Mouse (Mus musculus) heart, embryonic 14.5 days (tissue): ENCODE results near the gene Ren1. TPM values are rescaled to one million over a fixed set of nuclear protein-coding genes. Genes with fewer than 3 reads are reported as not detected.
"Not testable (repeated sequence)": the region's sequence is repeated elsewhere in the genome, so short reads cannot be mapped to it uniquely, and the experiment has no call there.

Experiments
- ATAC-seq: fragments of 200-750 bp; cut with Nextera tagmentation; 2 replicates; pipeline ENCODE4 v1.8.0; 2017; ENCODE audit warnings: low read depth, moderate TSS enrichment; ENCODE audit not compliant: insufficient number of reproducible peaks, insufficient read depth, low FRiP score
- H3K27ac ChIP-seq, 2 experiments: fragments of 200-500 bp in 1 of 2; fragments of 300-500 bp in 1 of 2; sonication (generic) in 1 of 2; replicated peaks in 1 of 2; 2 replicates each; pipeline ENCODE4 v1.5.1; 2012 to 2014; ENCODE audit warnings: low read depth in 2 of 2, low read length in 2 of 2, control low read depth in 1 of 2, mild to moderate bottlenecking in 1 of 2, mixed read lengths in 1 of 2; ENCODE audit not compliant: control insufficient read depth in 1 of 2, insufficient read depth in 1 of 2
- H3K27me3 ChIP-seq: fragments of 300-500 bp; sonication (generic); 2 replicates; pipeline ENCODE4 v1.6.1; 2014; ENCODE audit warnings: mild to moderate bottlenecking, low read length, control low read depth; ENCODE audit not compliant: control insufficient read depth, insufficient read depth
- H3K36me3 ChIP-seq: fragments of 300-500 bp; sonication (generic); 2 replicates; pipeline ENCODE4 v1.6.1; 2014; ENCODE audit warnings: mild to moderate bottlenecking, control low read depth, low read length, mixed read lengths; ENCODE audit not compliant: control insufficient read depth, insufficient read depth
- H3K4me1 ChIP-seq, 2 experiments: fragments of 200-500 bp in 1 of 2; fragments of 300-500 bp in 1 of 2; sonication (generic) in 1 of 2; 2 replicates each; pipeline ENCODE4 v1.6.1; 2012 to 2014; ENCODE audit warnings: low read length in 2 of 2, control low read depth in 1 of 2, mixed read lengths in 1 of 2; ENCODE audit not compliant: control insufficient read depth in 2 of 2, insufficient read depth in 2 of 2
- H3K4me2 ChIP-seq: fragments of 300-500 bp; sonication (generic); 2 replicates; pipeline ENCODE4 v1.6.1; 2014; ENCODE audit warnings: mild to moderate bottlenecking, low read length
- H3K4me3 ChIP-seq, 2 experiments: fragments of 200-500 bp in 1 of 2; fragments of 300-500 bp in 1 of 2; sonication (generic) in 1 of 2; 2 replicates each; pipeline ENCODE4 v1.5.1; 2012 to 2014; ENCODE audit warnings: low read length in 2 of 2, mild to moderate bottlenecking in 2 of 2, control low read depth in 1 of 2, low read depth in 1 of 2, moderate library complexity in 1 of 2; ENCODE audit not compliant: control insufficient read depth in 1 of 2, insufficient read depth in 1 of 2
- H3K9ac ChIP-seq: fragments of 300-500 bp; sonication (generic); 2 replicates; pipeline ENCODE4 v1.6.1; 2014; ENCODE audit warnings: mild to moderate bottlenecking, low read length
- H3K9me3 ChIP-seq: fragments of 300-500 bp; sonication (generic); 2 replicates; pipeline ENCODE4 v1.6.1; 2016; ENCODE audit warnings: low read length, control low read depth; ENCODE audit not compliant: control insufficient read depth
- WGBS: fragments of 180-500 bp; shearing (Covaris S2); extraction: QIAGEN DNeasy Blood & Tissue Kit; methylation state at CpG from one replicate; pipeline ENCODE4 v1.1.7; 2014; 5-methylcytosine and 5-hydroxymethylcytosine counted together
- polyA plus RNA-seq: library from polyadenylated mRNA; unstranded; fragments of >200 nt; fragmentation: Nextera tagmentation; extraction: Ambion mirVana; gene quantifications from 2 replicates; pipeline ENCODE4 v1.2.1, GENCODE M21; 2014

The Ren1 gene
- polyA plus RNA-seq, 1 experiment from 2014 or later: not detected

DNA sequence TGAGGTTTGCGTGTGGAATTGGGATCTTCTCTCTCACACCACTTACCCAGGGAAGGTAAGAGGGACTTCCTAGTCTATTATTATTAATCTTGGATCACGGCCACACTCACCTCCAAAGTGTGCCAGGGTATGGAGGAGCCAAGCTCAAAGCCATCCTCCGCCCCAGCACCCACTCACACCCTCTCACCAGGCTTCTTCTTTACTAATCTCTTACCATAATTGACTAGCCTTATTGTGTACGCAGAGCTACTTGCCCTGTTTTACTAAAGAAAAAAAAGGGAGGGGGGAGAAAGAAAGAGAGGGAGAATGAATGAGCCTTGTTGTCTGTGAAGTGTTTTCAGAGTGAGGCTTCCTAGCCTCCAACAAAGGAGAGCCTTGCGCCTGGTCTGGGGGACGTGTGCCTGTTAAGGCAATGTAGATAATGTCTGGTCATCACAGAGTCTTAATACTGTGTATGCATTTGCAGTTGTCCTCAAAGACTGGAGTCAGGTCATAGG is 22.0 kb upstream of the Ren1 start:
- H3K27ac ChIP-seq: no peak overlapping the region
- 79% methylated on average over 6 of the region's 6 CpGs for WGBS
- H3K9ac ChIP-seq: no peak overlapping the region
- no peaks in the 10 kb centered on the region for H3K9me3 ChIP-seq
- no peaks in the 10 kb centered on the region for H3K36me3 ChIP-seq
- no peak overlapping the region for H3K4me2 ChIP-seq
- H3K4me1 ChIP-seq: peaks cover 4 to 6% of the 10 kb centered on the region in 2 experiments; a peak in 1 of 4 replicates
- no peak for ATAC-seq
- H3K4me3 ChIP-seq: no peak overlapping the region
- peaks cover 33% of the 10 kb centered on the region for H3K27me3 ChIP-seq

DNA sequence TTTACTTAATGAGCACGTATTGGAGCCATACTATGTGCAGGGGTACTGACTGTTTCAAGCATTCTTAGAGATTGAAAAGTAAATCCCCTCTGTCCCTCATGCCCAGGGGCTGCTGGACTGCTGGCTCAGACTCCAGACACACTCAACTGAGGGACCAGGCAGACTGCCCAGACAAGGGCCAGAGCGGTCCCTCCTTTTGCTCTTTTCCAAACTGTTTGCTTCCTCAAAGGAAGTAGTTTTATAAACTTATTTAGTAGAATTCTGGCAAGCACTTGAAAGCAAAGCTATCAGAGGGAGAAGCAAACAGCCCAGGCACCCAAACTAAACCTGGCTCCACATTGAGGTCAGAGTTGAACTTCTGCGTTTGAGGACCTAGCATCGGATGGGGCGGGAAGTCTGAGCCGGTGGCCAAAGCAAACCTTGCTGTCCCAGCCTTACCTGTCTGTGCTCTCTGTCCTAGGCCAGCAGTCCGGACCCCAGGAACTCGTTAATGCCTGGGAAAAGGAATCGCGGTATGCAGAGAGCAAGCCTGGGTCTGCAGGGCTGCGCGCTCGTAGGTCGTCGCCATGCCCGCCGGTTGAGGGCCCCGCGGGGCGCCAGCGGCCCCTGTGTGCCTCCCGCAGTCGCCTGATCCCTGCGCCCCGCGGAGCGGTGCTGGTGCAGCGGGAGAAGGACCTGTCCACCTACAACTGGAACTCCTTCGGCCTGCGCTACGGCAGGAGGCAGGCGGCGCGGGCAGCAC is 21.2 kb upstream of the Ren1 start:
- Histone ChIP-seq H3K4me3 (peak overlapping the region; percentile 30 to 31), H3K27me3 (peaks cover 33% of the 10 kb centered on the region), H3K4me2 (peak overlapping the region; percentile 71), H3K36me3 (no peaks in the 10 kb centered on the region), H3K4me1 (peaks cover 4 to 6% of the 10 kb centered on the region in 2 experiments; a peak in 1 of 4 replicates), H3K9me3 (no peaks in the 10 kb centered on the region), H3K27ac (no peak overlapping the region), H3K9ac (peak overlapping the region; percentile 56)
- ATAC-seq: no peak
- WGBS: 8% methylated on average over 34 of the region's 34 CpGs

DNA sequence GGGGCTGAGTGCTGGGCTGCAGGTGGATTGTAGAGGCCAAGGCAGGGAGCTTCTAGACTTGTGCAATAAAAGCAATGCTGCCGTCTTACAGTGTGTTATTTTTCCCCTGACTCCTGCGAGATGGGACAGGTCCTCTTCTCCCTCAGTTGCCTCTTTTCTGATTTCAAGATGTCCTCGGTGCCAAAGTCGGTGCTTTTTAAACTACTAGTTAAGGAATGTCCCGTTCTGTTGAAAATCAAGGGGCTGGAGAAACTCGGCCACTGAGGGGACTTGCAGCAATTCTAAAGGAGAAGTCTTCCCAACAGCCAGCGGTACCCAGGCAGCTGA is 20.7 kb upstream of the Ren1 start:
- 29% methylated on average over 7 of the region's 7 CpGs for WGBS
- Histone ChIP-seq H3K27ac (no peak overlapping the region), H3K36me3 (no peaks in the 10 kb centered on the region), H3K27me3 (peaks cover 33% of the 10 kb centered on the region), H3K4me2 (peak overlapping the region; percentile 71), H3K9ac (peak overlapping the region; percentile 56; the same call in 1 of the 2 replicates), H3K4me3 (peak overlapping the region; percentile 30 to 31), H3K9me3 (no peaks in the 10 kb centered on the region), H3K4me1 (peaks cover 4 to 6% of the 10 kb centered on the region in 2 experiments; a peak in 1 of 4 replicates)
- no peak for ATAC-seq

DNA sequence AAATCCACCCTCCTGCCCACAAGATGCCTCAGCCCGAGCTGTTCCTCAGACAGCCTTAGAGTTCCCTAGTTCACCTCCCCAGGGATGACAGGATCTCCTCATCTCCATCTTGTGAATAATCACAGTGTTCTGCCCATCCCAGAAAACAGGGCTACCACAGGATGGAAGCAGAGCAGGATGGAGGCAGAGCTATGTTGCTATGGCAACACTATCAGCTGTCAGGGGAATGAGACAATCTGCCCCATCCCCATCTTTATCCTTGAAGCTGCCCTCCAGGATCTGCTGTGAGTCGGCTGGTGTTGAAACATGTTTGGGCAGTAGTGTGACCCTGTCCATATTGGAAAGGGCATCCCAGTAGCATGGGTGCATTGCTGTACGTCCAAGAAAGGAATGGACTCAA is 19.2 kb upstream of the Ren1 start:
- WGBS: 66% methylated on average over 3 of the region's 3 CpGs
- Histone ChIP-seq H3K27ac (no peak overlapping the region), H3K36me3 (no peaks in the 10 kb centered on the region), H3K9ac (no peak overlapping the region), H3K9me3 (no peaks in the 10 kb centered on the region), H3K27me3 (peaks cover 33% of the 10 kb centered on the region), H3K4me1 (peaks cover 4 to 6% of the 10 kb centered on the region in 2 experiments; a peak in 1 of 4 replicates), H3K4me2 (no peak overlapping the region), H3K4me3 (no peak overlapping the region)
- no peak for ATAC-seq

DNA sequence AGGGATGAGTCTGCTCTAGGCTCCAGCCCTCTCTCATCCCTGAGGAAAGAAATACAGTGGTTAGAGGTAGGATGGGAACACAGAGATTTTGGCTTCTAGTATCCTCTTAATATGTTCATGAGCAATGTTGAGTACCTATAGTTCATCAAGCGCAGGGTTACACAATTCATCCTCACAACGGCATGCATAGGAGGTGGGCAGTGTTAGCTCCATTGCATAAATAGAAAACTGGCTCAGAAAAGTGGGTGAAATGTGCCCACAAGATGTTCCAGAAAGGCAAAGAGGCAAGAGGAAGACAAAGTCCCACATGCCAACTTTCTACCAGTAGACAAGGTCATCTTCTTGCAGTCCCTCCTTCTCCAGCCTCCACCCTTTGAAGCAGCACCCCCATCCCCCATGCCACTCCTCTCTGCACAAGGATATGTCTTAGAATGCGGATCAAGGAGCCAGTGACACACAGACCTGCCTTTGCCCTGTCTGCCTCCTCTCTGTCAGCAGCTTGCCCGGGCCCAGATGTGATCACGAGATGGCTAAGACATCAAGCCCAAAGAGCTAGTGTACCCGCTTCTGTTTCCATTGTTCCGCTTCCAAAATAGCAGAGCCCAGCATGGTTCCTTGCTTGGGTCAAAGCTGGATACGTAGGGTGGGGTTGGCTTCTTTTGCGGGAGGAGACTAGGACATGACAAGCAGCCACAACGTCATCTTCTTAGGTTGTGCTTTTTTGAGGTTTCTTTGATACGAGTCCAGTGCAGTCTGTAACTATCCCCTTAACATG is 17.5 kb upstream of the Ren1 start:
- H3K4me2 ChIP-seq: no peak overlapping the region
- no peak overlapping the region for H3K9ac ChIP-seq
- peaks cover 4 to 6% of the 10 kb centered on the region in 2 experiments; a peak in 1 of 4 replicates for H3K4me1 ChIP-seq
- H3K27ac ChIP-seq: no peak overlapping the region
- no peak overlapping the region for H3K4me3 ChIP-seq
- H3K9me3 ChIP-seq: no peaks in the 10 kb centered on the region
- H3K36me3 ChIP-seq: no peaks in the 10 kb centered on the region
- ATAC-seq: no peak
- WGBS: 83% methylated on average over 11 of the region's 11 CpGs
- H3K27me3 ChIP-seq: peaks cover 31% of the 10 kb centered on the region

DNA sequence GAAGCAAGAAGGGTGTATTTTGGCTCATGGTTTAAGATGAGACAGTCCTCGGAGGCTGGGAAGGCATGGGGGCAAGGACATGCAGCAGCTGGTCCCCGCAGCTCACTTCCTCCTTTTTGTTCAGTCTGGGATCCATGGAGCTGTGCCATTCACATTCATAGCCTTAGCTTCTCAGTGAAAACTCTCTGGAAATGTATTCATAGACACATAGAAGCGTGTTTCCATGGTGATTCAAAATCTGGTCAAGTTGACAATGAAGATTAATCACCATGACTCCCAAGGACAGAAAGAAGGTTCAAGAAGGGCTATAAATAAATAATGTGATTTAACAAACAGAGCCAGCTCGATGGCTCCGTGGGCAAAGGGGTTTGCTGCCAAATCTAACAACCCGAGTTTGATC is 16.4 kb upstream of the Ren1 start:
- H3K4me3 ChIP-seq: no peak overlapping the region
- no peak overlapping the region for H3K4me2 ChIP-seq
- WGBS: 78% methylated on average over 6 of the region's 6 CpGs
- H3K27ac ChIP-seq: no peak overlapping the region
- H3K9ac ChIP-seq: no peak overlapping the region
- ATAC-seq: no peak
- peaks cover 24% of the 10 kb centered on the region for H3K27me3 ChIP-seq
- no peaks in the 10 kb centered on the region for H3K9me3 ChIP-seq
- no peaks in the 10 kb centered on the region for H3K36me3 ChIP-seq
- H3K4me1 ChIP-seq: peaks cover 4 to 6% of the 10 kb centered on the region in 2 experiments; a peak in 1 of 4 replicates

DNA sequence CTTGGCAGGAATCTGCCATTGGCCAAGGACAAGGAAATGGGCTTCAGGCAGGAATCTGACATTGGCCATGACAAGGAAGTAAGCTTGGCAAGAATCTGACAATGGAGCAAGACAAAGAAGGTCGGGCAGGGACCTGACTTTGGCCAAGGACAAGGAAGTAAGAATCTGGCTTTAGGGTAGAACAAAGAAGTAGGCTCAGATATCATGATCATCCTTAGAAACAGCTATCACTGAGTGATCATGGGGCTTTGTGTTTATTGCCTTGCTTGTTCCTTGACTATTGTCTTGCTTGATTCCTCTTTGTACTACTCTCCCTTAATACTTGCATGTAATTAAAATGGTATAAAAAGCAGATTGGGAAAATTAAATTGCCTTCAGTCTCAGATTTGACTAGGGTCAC is 9.9 kb upstream of the Ren1 start:
- WGBS: 50% methylated on average over 1 of the region's 1 CpGs
- not testable (repeated sequence) for H3K4me3 ChIP-seq, H3K36me3 ChIP-seq, H3K4me2 ChIP-seq, H3K9me3 ChIP-seq, H3K27ac ChIP-seq, ATAC-seq, H3K27me3 ChIP-seq, H3K4me1 ChIP-seq, H3K9ac ChIP-seq
